Mouse (Mus musculus): ENCODE results near the gene Rnpc3. TPM values are rescaled to one million over a fixed set of nuclear protein-coding genes. Genes with fewer than 3 reads are reported as not detected.

Rnpc3 gene
- 10 to 100 TPM; 44.0 to 52.5 TPM for total RNA-seq (2023)

GRCm38 (mm10) chr3:113629606-113630359 is at the start of gene Rnpc3:
Gene Rnpc3 (minus strand): TSS chr3:113630149.

GRCm38 (mm10) chr3:113606599-113606998 is 23.4 kb downstream of the Rnpc3 start, which contains the start of gene Amy1:
Gene Amy1 (minus strand): TSS chr3:113606699.

Other genes with a start within 250 kb of the Rnpc3 start
- not detected for gene Amy2a1, start 97.7 kb downstream of the Rnpc3 start, total RNA-seq (2023)
- 1 to 10 TPM; 1.2 to 2.9 TPM for gene Amy1, start 23.4 kb downstream of the Rnpc3 start, total RNA-seq (2023)